Mouse (Mus musculus) stomach, embryonic 16.5 days (tissue): ENCODE data around the gene Aaed1. TPM values are rescaled to one million over a fixed set of nuclear protein-coding genes. Genes with fewer than 3 reads are reported as not detected.

ENCODE experiments used
- ATAC-seq: fragments of 200-750 bp; cut with Nextera tagmentation; 2 replicates; pipeline ENCODE4 v1.8.0; 2017; ENCODE audit warnings: moderate number of reproducible peaks, moderate TSS enrichment; ENCODE audit not compliant: insufficient read depth, low FRiP score
- H3K27ac ChIP-seq: fragments of 300-500 bp; sonication (generic); 2 replicates; pipeline ENCODE4 v1.5.1; 2014; ENCODE audit warnings: low read length
- H3K27me3 ChIP-seq: fragments of 300-500 bp; sonication (generic); 2 replicates; pipeline ENCODE4 v1.6.1; 2014; ENCODE audit warnings: low read length, control low read depth, mixed read lengths; ENCODE audit not compliant: control insufficient read depth, insufficient read depth
- H3K36me3 ChIP-seq: fragments of 300-500 bp; sonication (generic); 2 replicates; pipeline ENCODE4 v1.6.1; 2014; ENCODE audit warnings: low read length; ENCODE audit not compliant: control insufficient read depth, insufficient read depth
- H3K4me1 ChIP-seq: fragments of 300-500 bp; sonication (generic); 2 replicates; pipeline ENCODE4 v1.6.1; 2014; ENCODE audit warnings: low read length, control low read depth, mixed read lengths; ENCODE audit not compliant: control insufficient read depth, insufficient read depth
- H3K4me2 ChIP-seq: fragments of 300-500 bp; sonication (generic); 2 replicates; pipeline ENCODE4 v1.6.1; 2014; ENCODE audit warnings: low read depth, low read length, mixed read lengths
- H3K4me3 ChIP-seq: fragments of 300-500 bp; sonication (generic); replicated peaks from 2 replicates; pipeline ENCODE4 v1.5.1; 2014; ENCODE audit warnings: mild to moderate bottlenecking, low read length
- H3K9ac ChIP-seq: fragments of 300-500 bp; sonication (generic); 2 replicates; pipeline ENCODE4 v1.6.1; 2014; ENCODE audit warnings: low read length
- H3K9me3 ChIP-seq: fragments of 300-500 bp; sonication (generic); replicated peaks from 2 replicates; pipeline ENCODE4 v1.6.1; 2016; ENCODE audit warnings: low read length, control low read depth; ENCODE audit not compliant: control insufficient read depth
- WGBS: fragments of 180-500 bp; shearing (Covaris S2); extraction: QIAGEN DNeasy Blood & Tissue Kit; methylation state at CpG from one replicate; pipeline ENCODE4 v1.1.7; 2014; 5-methylcytosine and 5-hydroxymethylcytosine counted together
- polyA plus RNA-seq: library from polyadenylated mRNA; unstranded; fragments of >200 nt; fragmentation: Nextera tagmentation; extraction: Ambion mirVana; gene quantifications from 2 replicates; pipeline ENCODE4 v1.2.1, GENCODE M21; 2015

The Aaed1 gene
- polyA plus RNA-seq, 1 experiment from 2014 or later, result 55.2 TPM

DNA sequence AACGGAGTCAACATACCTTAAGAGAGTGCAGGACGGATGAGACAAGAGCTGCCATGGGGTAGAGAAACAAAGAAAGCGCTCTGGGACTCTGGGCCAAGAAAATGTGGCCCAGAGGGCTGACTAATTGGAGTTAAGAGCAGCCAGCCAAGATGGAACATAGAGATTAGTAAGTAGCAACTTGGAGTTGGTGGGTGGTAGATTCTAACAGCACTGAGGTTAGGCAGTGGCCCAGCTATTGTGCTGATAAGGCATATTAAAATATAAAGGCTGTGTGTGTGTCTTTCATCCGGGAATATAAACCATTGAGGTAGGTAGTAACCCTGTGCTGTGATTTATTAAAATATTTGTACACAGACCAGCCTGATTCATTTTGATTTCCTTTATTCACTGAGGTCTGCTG lies 26.2 kb downstream of the Aaed1 start:
- WGBS, result 67% methylated on average over 4 of the region's 4 CpGs
- H3K4me1 ChIP-seq, result no peaks in the 10 kb centered on the region

DNA sequence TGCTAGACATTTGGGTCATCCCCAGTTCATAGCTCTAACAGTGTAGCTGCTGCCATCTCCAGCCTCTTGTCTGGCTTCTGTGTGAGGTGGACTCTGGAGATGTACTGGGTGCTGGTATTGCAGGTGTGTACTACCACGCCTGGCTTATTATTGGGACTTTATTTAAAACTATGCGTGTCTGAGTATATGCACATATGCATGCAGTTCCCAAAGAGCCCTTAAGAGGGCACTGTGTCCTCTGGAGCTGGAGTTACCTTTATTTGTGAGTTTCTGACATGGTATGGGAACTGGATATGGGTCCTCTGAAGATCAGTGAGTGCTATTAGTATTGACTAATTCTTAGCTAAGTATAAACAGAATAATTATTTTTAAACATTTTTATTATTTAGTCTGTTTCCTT lies 27.8 kb downstream of the Aaed1 start:
- 94% methylated on average over 2 of the region's 2 CpGs for whole genome bisulfite sequencing
- no peak overlapping the region for H3K9ac ChIP-seq
- H3K27me3 ChIP-seq, result no peaks in the 10 kb centered on the region
- H3K4me1 ChIP-seq, result no peaks in the 10 kb centered on the region
- H3K4me2 ChIP-seq, result no peak overlapping the region
- peaks cover 4% of the 10 kb centered on the region; the same call in 1 of the 2 replicates for H3K9me3 ChIP-seq
- no peak overlapping the region for H3K27ac ChIP-seq
- no peak overlapping the region for H3K4me3 ChIP-seq
- ATAC-seq, result no peak
- no peaks in the 10 kb centered on the region for H3K36me3 ChIP-seq

More for the DNA sequence above, 26.2 kb downstream of the Aaed1 start:
- no peak for ATAC-seq
- Histone ChIP-seq H3K27me3 (no peaks in the 10 kb centered on the region), H3K27ac (no peak overlapping the region), H3K9me3 (peaks cover 4% of the 10 kb centered on the region; the same call in 1 of the 2 replicates), H3K4me2 (no peak overlapping the region), H3K9ac (no peak overlapping the region), H3K36me3 (no peaks in the 10 kb centered on the region), H3K4me3 (no peak overlapping the region)

DNA sequence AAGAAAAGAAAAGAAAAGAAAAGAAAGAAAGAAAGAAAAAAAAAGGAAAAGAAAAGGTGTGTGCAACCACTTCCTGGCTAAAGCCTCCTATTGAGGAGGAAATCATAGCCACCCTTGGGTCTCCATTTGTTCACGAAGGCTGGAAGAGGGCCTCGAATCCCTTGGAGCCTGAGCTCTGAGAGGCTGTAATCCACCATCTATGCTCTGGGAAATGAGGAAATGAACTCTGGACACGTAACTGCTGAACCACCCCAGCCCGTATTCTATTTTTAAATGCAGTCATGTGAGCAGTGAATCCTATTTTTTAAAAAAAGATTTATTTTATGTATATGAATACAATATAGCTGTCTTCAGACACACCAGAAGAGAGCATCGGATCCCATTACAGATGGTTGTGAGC lies 31.6 kb downstream of the Aaed1 start:
- 90% methylated on average over 5 of the region's 5 CpGs for whole genome bisulfite sequencing
- no peaks in the 10 kb centered on the region for H3K27me3 ChIP-seq
- H3K36me3 ChIP-seq, result no peaks in the 10 kb centered on the region
- no peak overlapping the region for H3K4me3 ChIP-seq
- no peak for ATAC-seq
- no peak overlapping the region for H3K27ac ChIP-seq
- H3K9me3 ChIP-seq, result peaks cover 4% of the 10 kb centered on the region; the same call in 1 of the 2 replicates
- no peak overlapping the region for H3K4me2 ChIP-seq
- no peaks in the 10 kb centered on the region for H3K4me1 ChIP-seq
- no peak overlapping the region for H3K9ac ChIP-seq

DNA sequence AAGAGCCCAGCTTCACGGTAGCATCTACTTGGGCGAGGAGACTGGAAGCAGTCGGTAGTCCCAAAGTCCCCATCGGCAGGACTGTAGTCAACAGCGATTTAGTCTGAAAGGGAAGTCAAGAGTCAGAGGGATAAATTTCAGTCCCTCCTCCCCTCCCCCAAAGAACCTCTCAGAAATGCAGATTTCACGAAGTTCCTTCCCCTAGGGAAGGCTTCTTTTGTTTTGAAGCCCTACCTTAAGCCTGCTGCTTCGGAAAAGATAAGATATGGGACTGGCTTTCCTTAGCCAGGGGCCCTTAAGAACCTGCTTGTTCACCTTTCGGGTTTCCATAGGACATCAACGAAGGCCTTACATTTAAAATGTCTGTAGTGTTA lies 36.8 kb downstream of the Aaed1 start:
- H3K9ac ChIP-seq, result peak overlapping the region; percentile 86
- H3K4me1 ChIP-seq, result no peaks in the 10 kb centered on the region
- no peak for ATAC-seq
- 22% methylated on average over 9 of the region's 9 CpGs for WGBS
- no peaks in the 10 kb centered on the region for H3K9me3 ChIP-seq
- peak overlapping the region; percentile 47 for H3K27ac ChIP-seq
- H3K27me3 ChIP-seq, result no peaks in the 10 kb centered on the region; the same call in 1 of the 2 replicates
- peak overlapping the region; percentile 99 for H3K4me2 ChIP-seq
- no peaks in the 10 kb centered on the region for H3K36me3 ChIP-seq
- H3K4me3 ChIP-seq, result peak overlapping the region; percentile 83

DNA sequence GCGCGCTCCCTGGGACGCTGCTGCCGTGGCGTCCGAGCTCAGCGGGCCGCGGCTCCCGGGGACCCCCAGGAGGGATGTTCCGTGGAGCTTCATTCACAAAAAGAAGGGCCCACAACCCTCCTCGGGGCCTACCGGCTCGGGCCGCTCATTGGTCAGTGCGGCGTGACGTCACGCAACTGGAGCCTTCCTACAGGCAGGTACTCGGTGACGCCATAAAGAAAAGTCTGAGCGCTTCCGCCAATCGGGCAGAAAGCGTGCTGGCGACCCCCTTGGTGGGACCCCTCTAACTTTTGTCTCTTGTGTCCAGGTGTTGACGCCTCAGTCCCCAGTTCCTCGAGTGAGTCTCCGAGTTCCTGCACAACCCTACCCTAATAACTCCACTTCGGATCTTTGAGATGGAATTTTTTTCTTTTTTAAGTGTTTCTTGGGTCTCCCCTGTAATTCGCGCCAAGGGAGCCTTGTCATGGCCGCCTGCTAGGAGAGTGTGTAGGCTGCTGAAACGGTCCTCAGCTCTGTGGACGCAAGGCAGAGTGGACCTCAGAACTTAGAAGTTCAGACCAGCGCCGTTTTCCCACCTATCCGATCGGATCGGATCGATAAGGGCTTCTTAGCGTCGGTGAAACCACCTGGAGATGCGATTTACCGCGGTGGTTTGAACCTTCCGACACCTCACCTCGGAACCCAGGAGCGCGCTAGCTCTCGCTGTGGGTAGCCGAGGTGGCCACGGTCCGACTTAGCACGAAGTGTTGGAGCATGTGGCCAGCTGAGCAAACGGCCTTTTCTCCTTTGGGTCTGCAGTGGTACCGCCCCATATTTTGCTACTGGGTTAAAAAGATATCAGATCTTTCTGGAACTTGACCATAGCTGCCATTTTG lies 37.4 kb downstream of the Aaed1 start, which contains the start of gene Cdc14b:
Gene Cdc14b (minus strand): TSS at position 412 of the 875 bp plus-strand sequence.
- H3K27me3 ChIP-seq, result no peaks in the 10 kb centered on the region; the same call in 1 of the 2 replicates
- peak; percentile 92 for ATAC-seq

DNA sequence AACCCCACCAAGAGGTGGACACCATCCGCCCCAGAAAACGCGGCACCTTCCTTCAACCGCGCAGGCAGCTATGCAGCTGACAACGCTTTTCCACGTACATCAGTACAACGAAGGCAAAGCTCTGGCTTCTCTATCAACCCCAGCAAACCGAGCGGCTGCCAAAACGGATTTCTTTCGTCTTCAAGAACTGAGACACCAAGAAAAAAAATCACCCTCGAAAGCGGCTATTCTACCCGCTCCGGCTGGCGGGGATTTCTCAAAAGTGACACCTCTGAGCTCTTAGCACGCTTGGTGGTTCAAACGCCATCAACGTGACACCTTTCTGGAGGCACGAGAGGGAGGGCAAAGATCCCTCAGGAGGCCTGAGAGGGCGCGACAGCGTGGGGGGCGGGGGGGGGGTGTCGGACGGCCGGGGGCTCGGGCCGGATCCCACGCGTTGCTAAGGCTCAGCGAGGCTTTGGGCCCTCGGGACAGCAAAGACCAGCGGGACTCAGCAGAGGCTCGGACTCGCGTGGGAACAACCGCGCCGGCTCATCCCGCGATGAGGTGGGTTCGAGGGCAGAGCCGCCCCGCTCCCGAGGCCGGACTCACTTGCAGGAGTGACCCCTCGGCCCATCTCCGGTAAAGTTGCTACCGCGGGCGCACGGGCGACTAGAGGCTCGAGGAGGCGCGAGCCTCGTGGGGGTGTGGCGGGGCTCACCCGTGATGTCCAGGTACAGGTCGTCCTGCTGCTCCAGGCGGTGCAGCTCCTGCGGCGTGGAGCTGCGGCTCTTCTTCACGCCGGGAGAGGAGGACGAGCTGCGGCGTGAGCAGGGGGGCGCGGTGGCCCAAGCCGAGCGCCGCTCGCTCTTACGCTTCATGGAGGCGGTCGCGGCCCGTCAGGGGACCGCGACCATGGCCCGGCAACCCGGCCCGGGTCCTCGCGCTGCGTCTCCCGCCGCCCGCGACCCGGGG lies 38.3 kb downstream of the Aaed1 start:
- Histone ChIP-seq H3K4me3 (peak overlapping the region; percentile 83), H3K36me3 (no peaks in the 10 kb centered on the region), H3K9ac (peak overlapping the region; percentile 86), H3K4me1 (no peaks in the 10 kb centered on the region), H3K27ac (no peak overlapping the region), H3K9me3 (no peaks in the 10 kb centered on the region), H3K4me2 (peak overlapping the region; percentile 99), H3K27me3 (no peaks in the 10 kb centered on the region; the same call in 1 of the 2 replicates)
- ATAC-seq, result peak; percentile 37
- under 1% methylated on average over 91 of the region's 95 CpGs for WGBS

More for the DNA sequence above, 37.4 kb downstream of the Aaed1 start, which contains the start of gene Cdc14b:
- peak within 1 kb of the TSS; percentile 47 for H3K27ac ChIP-seq
- H3K36me3 ChIP-seq, result no peaks in the 10 kb centered on the region
- no peaks in the 10 kb centered on the region for H3K9me3 ChIP-seq
- H3K4me3 ChIP-seq, result peak within 1 kb of the TSS; percentile 83
- H3K9ac ChIP-seq, result peak within 1 kb of the TSS; percentile 86
- WGBS, result under 1% methylated on average over 57 of the region's 57 CpGs
- peak within 1 kb of the TSS; percentile 99 for H3K4me2 ChIP-seq
- no peaks in the 10 kb centered on the region for H3K4me1 ChIP-seq

DNA sequence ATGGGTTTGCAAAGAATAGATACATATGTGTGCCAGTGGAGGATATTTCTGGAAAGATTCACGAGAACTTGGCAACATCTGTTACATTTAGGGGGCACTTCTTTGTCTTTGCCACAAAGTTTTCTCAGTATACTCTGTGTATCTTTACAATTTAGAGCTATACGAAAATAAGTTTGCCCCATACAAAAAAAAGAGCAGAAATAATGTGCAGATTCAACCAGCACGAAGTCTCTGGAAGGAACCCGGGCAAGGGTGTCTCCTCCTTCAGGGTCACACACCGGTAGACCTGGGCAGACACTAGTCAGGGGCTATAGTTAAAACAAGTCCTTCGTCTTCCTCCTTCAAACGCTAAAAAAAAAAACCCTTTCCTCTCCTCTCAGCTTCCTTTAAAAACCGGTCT lies 39.2 kb downstream of the Aaed1 start:
- no peak for ATAC-seq
- Histone ChIP-seq H3K4me2 (peak overlapping the region; percentile 99), H3K4me3 (peak overlapping the region; percentile 83), H3K4me1 (no peaks in the 10 kb centered on the region), H3K27me3 (no peaks in the 10 kb centered on the region; the same call in 1 of the 2 replicates), H3K9me3 (no peaks in the 10 kb centered on the region), H3K9ac (no peak overlapping the region; the same call in 1 of the 2 replicates), H3K36me3 (no peaks in the 10 kb centered on the region), H3K27ac (no peak overlapping the region)
- WGBS, result 37% methylated on average over 8 of the region's 8 CpGs

DNA sequence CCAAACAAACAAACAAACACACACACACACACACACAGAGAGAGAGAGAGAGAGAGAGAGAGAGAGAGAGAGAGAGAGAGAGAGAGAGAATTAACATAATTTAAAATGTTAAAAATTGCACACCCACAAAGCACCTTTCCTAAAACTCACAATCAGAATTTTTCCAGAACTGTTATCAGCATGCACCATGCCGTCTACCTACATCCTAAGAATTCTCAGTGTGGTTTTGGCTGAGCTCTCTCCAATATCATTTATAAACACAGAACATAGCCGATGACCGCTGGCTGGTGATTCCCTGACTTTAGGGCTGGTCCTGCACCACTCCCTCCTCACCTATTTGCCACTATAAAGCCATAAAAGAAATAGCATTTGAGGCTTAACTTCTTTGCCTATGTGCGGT lies 44.1 kb downstream of the Aaed1 start:
- no peaks in the 10 kb centered on the region; the same call in 1 of the 2 replicates for H3K27me3 ChIP-seq
- no peak for ATAC-seq
- H3K9ac ChIP-seq, result no peak overlapping the region
- H3K4me2 ChIP-seq, result no peak overlapping the region
- 61% methylated on average over 4 of the region's 4 CpGs for WGBS
- H3K27ac ChIP-seq, result no peak overlapping the region
- no peaks in the 10 kb centered on the region for H3K9me3 ChIP-seq
- no peak overlapping the region for H3K4me3 ChIP-seq
- H3K4me1 ChIP-seq, result peaks cover 3% of the 10 kb centered on the region; the same call in 1 of the 2 replicates
- H3K36me3 ChIP-seq, result no peaks in the 10 kb centered on the region
